Mouse (Mus musculus): Measurements from ENCODE around the gene Dexi.

The Dexi gene

GRCm38 (mm10) chr16:10498096-10498602 is 44.7 kb downstream of the Dexi start:
- DNase-seq (ENCODE audit: low read depth): no peak

GRCm38 (mm10) chr16:10495824-10496298 is 47.0 kb downstream of the Dexi start:
- DNase-seq (ENCODE audit: low read depth): no peak

DNA sequence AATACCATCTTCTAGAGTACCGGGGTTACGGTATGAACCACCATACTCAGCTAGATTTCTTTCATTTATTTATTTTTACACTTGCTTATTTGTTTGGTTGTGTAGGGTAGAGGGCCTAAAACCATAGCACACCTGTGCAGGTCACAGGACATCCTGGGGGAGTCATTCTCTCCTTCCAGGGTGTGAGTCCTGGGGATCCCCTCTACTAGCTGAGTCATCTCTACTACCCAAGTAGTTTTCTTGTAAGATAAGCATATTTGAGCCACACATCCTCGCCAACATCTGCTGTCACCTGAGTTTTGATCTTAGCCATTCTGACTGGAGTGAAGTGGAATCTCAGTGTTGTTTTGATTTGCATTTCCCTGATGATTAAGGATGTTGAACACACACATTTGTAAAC is 50.3 kb downstream of the Dexi start:
- no peak for DNase-seq (ENCODE audit: low read depth)

DNA sequence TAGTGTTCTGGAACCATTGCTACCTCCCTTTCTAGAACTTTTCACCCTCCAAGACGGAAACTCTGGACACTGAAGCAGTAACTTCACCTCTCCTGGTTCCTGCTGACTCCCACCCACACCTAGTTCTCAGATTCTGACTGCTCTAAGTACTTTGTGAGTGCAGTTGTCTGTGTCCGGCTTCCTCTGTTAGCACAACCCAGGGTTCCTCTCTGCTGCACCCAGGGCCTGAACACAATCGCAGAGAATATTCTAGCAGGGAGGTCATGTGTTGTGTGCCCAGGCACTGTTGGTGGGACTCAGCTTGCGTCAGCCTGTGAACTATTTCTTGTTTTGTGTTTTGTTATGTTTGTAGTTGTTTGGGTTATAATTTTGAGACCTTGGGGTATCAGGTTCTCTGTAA is 51.1 kb downstream of the Dexi start:
- no peak for DNase-seq (ENCODE audit: low read depth)

DNA sequence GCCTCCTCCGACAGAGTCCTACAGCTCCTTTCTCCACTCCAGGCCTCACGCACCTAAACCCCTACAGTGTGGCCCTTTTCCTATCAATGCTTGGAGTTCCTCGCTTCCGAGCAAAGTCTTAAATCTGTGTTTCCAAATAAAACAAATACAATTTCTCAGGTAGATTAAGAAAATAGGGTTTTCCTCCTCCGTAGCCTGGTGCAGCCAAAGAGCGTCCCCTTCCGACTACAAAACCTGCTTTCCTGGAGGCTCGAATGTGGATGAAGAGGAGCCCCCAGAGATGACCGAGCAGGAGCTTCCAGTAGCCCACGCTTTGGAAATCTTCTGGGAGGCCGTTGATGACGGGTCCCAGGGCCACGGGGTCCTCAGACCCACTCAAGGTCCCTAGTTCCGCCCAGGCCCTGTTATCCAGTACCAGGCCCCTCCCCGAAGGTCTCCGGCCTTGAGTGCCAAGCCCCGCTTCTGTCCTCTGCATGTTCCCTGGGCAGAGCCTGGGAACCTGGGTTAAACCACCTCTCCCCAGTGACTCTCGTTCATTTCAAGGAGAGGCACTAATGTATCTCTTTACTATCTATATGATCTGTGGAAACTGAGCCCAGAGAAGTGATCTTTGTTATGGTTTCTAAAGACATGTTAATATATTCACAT is 52.2 kb downstream of the Dexi start:
- no peak for DNase-seq (ENCODE audit: low read depth)

- no peak for DNase-seq (ENCODE audit: low read depth)
Measured at GRCm38 (mm10) chr16:10489904-10490457, 52.9 kb downstream of the Dexi start.

DNA sequence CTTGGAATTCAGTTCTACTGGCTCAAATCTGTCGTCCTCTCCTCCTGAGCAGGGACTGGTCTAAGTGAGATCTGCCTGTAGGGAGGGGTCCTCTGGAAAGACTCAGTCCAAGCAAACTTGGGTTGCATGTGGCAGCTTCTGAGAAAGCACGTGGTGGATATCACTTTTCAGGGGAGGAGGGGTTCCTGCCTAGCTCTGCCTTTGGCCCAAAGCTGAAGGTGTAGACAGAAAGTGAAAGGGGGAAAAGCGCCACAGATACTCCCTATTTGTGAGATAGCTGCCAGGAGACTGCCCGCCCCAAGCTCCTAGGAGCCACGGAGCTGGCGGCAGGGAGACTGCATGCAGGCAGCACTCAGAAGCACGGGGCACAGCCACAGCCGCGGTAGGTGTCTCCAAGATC is 53.4 kb downstream of the Dexi start:
- no peak for DNase-seq (ENCODE audit: low read depth)

- no peak for DNase-seq (ENCODE audit: low read depth)
Measured at GRCm38 (mm10) chr16:10488769-10489481, 53.9 kb downstream of the Dexi start.

DNA sequence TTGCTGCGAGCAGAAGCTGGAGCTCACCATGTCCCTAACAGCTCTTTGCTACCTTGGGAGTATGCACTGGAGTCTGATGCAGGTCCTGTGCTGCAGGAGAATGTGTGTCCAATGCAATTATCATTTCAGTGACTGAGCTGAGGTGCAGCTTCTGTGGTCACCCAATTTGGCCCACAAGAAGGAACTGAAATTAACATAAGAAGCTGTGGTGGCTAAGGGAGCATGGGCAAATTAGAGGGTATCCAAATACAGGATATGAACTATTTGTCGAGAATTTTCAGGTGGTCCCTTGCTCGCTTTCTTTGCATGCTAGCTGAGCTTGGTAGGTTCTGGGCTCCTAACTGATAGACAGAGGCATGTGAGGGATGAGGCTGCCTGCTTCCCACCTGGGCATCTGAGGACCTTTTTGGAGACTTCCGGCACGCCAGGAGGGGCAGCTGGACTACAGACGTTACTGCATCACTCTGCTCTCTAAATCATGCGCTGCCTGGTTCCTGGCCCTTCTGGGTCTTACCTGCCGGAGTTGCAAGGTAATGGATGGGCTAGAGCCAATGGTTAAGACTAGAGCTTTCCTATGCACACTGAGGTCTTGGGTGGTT is 54.9 kb downstream of the Dexi start:
- no peak for DNase-seq (ENCODE audit: low read depth)

GRCm38 (mm10) chr16:10486993-10487392 is 55.9 kb downstream of the Dexi start:
- no peak for DNase-seq (ENCODE audit: low read depth)

DNA sequence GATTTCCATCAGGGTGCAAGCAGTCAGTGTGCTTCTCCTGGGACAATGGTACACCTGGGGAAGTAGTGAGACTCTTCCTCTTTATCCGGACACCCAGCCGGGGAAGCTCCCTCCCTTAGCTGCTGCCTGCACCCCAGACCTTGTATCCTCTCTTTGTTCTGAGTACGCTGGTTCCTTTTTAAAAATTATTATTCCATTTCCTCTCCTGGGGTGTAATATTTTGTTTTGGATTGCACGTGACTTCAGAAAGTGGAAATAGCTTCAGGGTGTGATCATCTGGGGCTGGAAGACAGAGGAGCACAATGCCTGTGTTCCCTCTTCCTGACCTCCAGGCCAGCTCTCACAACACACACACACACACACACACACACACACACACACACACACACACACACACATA is 60.5 kb downstream of the Dexi start:
- DNase-seq (ENCODE audit: low read depth): no peak

- DNase-seq (ENCODE audit: low read depth): no peak
Measured at GRCm38 (mm10) chr16:10479857-10480256, 63.0 kb downstream of the Dexi start, which contains the start of gene Ciita. TSS of gene Ciita (plus strand) at chr16:10480059.

DNA sequence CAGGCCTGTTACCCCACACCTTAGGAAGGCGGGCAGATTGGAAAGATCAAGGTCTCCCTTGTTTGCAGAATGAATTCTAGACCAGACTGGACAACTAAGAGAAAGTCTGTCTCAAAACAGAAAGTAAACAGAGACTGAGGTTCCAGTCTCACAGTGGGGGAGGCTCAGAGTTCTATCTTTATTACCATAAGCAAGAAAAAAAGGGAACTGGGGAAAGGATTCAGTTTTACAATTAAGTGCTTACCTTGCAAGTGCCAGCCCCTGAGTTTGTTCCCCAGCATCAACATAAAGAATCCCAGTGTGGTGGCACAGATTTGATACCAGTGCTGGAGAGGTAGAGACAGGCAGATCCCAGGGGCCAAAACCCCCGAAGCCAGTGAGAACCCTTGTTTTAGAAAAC is 66.9 kb downstream of the Dexi start:
- no peak for DNase-seq (ENCODE audit: low read depth)

DNA sequence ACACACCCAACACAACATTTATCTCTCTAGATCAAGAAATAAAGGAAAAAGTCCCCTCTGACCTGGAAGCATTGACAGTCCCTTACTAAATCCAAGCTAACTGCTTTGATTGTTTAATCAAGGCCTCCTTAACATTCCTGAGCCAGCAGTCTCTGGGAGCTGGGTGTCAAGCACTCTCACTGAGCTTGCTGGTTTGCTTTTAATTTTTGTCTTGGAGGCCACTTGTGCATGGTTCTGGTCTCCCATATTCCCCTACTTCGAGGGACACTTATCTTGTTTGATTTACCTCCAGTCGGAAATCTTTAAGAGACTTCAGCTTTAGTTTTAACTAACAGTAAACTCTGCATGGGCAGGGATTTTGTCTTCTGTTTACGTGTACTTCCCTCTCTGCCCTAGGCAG is 67.9 kb downstream of the Dexi start:
- DNase-seq (ENCODE audit: low read depth): no peak

GRCm38 (mm10) chr16:10471950-10472349 is 70.9 kb downstream of the Dexi start:
- DNase-seq (ENCODE audit: low read depth): no peak

GRCm38 (mm10) chr16:10468201-10468600 is 74.7 kb downstream of the Dexi start:
- no peak for DNase-seq (ENCODE audit: low read depth)

DNA sequence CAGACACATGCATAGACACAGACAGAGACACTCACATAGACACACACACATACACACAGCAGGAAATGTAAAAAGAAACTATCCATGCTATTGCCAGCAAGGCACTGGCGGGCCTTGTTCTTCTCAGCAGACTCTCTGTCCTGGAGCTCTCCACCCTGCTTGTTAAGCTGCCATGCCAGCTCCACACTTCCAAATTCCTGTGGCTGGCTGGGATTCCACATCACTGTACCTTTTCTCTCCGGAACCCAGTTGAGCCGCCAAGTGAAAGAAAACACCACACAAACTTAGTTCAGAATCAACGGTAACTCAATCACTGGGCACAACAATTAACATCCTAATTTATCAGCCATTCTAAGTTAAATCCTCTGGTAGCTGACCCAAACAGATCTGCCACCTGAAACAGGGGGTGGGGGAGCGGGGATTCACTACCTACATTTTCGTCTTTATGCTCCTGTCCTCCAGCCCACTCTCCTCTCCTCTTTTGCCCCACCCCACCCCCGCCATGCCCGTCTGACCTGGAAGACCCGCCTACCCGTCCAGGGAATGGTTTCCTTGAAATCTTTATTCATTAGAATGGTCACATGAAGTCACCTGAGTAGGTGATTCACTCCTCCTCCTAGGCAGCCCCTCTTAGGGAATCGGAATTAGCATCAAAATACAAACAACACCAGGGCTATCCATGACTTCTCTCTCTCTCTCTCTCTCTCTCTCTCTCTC is 75.3 kb downstream of the Dexi start:
- DNase-seq (ENCODE audit: low read depth): no peak

DNA sequence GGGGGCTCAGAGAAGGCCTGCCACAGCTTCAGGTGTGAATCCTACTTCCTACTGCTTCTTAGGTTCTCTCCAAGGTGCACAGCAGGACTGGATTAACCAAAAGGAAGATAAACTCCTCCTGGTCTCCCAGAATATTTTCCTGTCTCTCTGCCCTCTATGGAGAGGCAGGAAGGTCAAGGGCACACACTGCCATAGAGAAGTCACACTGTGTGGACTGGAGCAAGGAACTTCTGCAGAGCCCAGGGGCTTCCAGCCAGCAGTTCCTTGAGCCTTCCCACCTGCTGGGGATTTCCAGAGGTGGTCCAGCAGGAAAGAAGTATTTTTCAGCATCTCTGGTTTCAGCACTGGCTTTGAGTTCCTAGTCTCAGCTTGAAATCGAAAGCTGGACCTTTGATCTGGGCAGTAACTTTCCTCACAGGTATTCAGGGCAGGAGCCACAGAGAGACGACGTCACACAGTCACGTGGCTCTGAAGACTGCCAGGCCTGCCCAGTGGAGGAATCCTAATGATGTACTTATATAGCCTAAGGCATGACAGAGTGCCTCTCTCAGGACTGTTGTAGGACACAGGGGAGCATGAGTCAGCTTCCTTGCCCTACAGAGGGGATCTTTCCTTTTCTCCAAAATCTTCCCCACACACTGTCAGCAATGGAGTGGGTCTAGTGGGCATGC is 77.7 kb downstream of the Dexi start:
- DNase-seq (ENCODE audit: low read depth): no peak

DNA sequence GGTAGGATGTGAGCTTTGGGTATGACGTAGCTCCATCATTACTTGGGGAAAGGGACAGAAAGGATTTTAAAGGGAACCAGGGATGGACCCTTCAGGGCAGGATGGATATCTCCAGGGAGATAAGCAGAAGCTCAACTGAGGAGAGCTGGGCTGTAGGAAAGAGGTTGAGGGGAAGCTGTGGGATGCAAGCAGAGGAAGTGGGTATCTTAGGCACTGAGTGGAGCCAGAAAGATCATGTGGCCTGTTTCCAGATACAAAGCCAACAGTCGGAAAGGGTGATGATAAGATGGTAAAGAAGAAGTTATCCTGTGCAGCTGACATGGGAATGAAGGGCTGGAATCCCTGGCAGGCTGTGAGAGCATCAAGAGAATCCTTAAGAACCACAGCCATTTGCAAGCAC is 81.7 kb downstream of the Dexi start:
- DNase-seq (ENCODE audit: low read depth): peak; percentile 32

DNA sequence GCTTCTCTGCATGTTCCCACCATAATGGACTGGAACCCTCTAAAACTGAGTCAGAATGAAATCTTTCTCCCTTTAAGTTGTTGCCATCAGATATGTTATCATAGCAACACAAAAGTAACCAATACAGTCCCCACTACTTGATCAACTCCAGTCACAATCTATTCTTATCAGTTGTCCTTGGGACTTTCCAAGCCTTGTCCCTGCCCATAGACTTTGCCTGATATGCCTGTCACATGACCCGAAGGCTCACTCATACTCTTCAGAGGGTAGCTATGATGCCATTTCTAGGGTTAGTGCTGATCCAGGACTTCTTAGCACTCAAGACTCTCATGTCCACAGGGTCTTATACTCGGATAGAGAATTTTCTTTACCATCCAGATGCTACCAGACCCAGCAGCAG is 82.7 kb downstream of the Dexi start:
- no peak for DNase-seq (ENCODE audit: low read depth)

DNA sequence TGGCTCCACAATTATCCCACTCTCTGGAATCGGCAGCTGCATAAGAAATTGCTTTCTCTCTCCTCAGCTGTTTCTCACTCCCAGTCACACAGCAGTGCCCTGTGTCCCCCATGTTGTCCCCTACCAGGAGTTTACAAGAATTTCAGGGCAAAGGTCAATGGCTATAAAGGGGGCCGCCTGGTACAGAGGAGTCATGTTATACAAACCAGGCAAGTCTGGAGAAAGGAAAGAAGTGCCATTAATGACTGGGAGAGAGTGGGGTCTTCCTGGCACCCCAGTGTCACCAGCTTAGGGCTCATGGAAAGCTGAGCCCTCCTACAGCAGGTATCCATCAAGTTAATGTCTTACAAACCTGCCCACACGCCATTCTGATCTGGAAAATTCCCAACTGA is 88.3 kb downstream of the Dexi start:
- DNase-seq (ENCODE audit: low read depth): no peak
